Mouse (Mus musculus) ES-Bruce4 (cell line): ENCODE measurements around the gene Qrfpr. TPM values are rescaled to one million over a fixed set of nuclear protein-coding genes. Genes with fewer than 3 reads are reported as not detected.

ENCODE experiments used
- H3K27ac ChIP-seq: 2 replicates; pipeline ENCODE4 v1.5.1; 2012; ENCODE audit warnings: low read length, inconsistent platforms; ENCODE audit not compliant: insufficient read depth
- H3K27me3 ChIP-seq: 2 replicates; pipeline ENCODE4 v1.6.1; 2012; ENCODE audit warnings: mild to moderate bottlenecking, low read length, inconsistent platforms; ENCODE audit not compliant: control insufficient read depth, poor library complexity, insufficient read depth, severe bottlenecking
- H3K36me3 ChIP-seq: 2 replicates; pipeline ENCODE4 v1.6.1; 2012; ENCODE audit warnings: inconsistent platforms, mild to moderate bottlenecking, low read length, moderate library complexity; ENCODE audit not compliant: control insufficient read depth, poor library complexity, insufficient read depth, severe bottlenecking
- H3K4me1 ChIP-seq: one replicate; pipeline ENCODE4 v1.8.1; 2011; ENCODE audit warnings: low read length; ENCODE audit not compliant: control insufficient read depth, insufficient read depth
- H3K4me3 ChIP-seq: 2 replicates; pipeline ENCODE4 v1.5.1; 2011; ENCODE audit warnings: low read depth, mild to moderate bottlenecking, low read length
- H3K9ac ChIP-seq: 2 replicates; pipeline ENCODE4 v1.6.1; 2012; ENCODE audit warnings: low read depth, mild to moderate bottlenecking, inconsistent platforms; ENCODE audit not compliant: poor library complexity, severe bottlenecking
- H3K9me3 ChIP-seq: replicated peaks from 2 replicates; pipeline ENCODE4 v1.6.1; 2012; ENCODE audit warnings: mild to moderate bottlenecking, low read length, inconsistent platforms; ENCODE audit not compliant: control insufficient read depth, poor library complexity, insufficient read depth, severe bottlenecking
- CTCF ChIP-seq: IDR thresholded peaks from one replicate; pipeline ENCODE4 v1.8.1; 2011; ENCODE audit warnings: low read depth, low read length
- EP300 ChIP-seq: IDR thresholded peaks from 2 replicates; pipeline ENCODE4 v1.6.1; 2011; ENCODE audit warnings: low read depth, low read length; ENCODE audit not compliant: insufficient read depth
- POLR2A ChIP-seq: IDR thresholded peaks from one replicate; pipeline ENCODE4 v1.8.1; 2011; ENCODE audit warnings: low read length; ENCODE audit not compliant: insufficient read depth
- polyA plus RNA-seq: library from polyadenylated mRNA; stranded (reverse); fragments of >200 nt; gene quantifications from 2 replicates; pipeline ENCODE4 v1.2.4, GENCODE M21; 2011; ENCODE audit warnings: low read depth; ENCODE audit not compliant: missing spikeins, insufficient read depth, insufficient read length

Gene Qrfpr
- polyA plus RNA-seq, 1 experiment: not detected

DNA sequence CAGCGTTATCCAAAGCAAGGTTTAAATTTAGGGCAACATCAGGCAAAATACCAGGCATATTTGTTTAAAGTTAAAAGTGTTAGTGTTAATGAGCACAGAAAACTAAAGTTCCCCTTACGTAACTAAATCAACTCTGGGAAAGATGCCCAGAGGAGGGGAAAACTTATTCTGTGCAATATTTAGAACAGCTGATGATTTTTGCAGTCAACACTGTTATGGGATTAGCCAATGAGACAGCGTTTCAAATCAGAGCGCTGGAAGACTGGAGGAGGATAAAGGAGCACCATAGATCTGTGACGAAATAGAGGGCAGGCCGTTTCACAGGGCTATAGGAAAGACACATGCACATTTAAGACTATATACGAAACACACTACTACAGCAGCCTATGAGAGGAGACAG is 19.2 kb downstream of the Qrfpr start:
- Histone ChIP-seq H3K4me3 (no peak overlapping the region), H3K4me1 (no peaks in the 10 kb centered on the region), H3K27ac (no peak overlapping the region), H3K36me3 (no peaks in the 10 kb centered on the region), H3K27me3 (no peaks in the 10 kb centered on the region; the same call in 1 of the 2 replicates), H3K9me3 (no peaks in the 10 kb centered on the region), H3K9ac (no peak overlapping the region)
- TF ChIP-seq EP300: no peak
- TF ChIP-seq CTCF: no peak
- no peak for TF ChIP-seq POLR2A

DNA sequence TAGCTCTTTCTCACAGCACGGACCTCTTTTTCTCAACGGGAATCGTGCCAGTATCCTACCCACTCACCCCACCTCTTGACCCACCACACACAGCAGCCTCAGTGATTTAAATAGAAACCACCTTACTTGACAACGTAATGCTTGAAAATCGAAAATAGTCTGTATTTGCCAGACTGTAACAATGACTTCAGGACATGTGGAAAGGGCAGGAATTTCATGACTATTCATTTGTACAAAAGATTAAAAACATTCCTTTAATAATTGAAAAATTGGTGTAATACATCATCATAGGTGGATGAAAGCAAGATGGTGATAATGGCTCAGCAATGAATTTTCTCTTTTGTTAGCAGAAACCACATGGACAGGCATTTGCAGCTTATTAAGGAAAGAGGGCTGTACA is 21.0 kb downstream of the Qrfpr start:
- Histone ChIP-seq H3K27ac (no peak overlapping the region), H3K27me3 (no peaks in the 10 kb centered on the region; the same call in 1 of the 2 replicates), H3K9me3 (no peaks in the 10 kb centered on the region), H3K9ac (no peak overlapping the region), H3K4me1 (no peaks in the 10 kb centered on the region), H3K36me3 (no peaks in the 10 kb centered on the region), H3K4me3 (no peak overlapping the region)
- TF ChIP-seq EP300 (no peak), CTCF (no peak), POLR2A (no peak)

DNA sequence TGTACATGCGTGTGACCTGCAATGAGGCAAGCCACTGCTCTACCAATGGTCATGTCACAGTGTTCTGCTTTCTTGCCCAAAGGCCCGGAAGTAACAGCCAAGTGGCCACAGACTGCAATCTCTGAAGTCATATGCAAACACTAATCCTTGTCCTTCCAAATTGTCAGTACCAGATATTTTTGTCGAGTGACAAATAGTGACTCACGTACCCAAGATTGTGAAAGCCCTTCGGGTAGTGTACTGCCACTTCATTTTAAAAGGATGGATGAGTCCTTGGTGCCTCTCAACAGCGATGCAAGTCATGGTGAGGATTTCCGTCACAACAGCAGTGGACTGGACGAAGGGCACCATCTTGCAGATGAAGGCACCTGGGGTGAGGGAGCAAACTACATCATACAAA is 32.9 kb downstream of the Qrfpr start:
- Histone ChIP-seq H3K9me3 (no peaks in the 10 kb centered on the region), H3K36me3 (no peaks in the 10 kb centered on the region), H3K27ac (no peak overlapping the region), H3K4me1 (no peaks in the 10 kb centered on the region), H3K9ac (no peak overlapping the region), H3K4me3 (no peak overlapping the region), H3K27me3 (no peaks in the 10 kb centered on the region)
- TF ChIP-seq EP300: no peak
- no peak for TF ChIP-seq CTCF
- TF ChIP-seq POLR2A: no peak

DNA sequence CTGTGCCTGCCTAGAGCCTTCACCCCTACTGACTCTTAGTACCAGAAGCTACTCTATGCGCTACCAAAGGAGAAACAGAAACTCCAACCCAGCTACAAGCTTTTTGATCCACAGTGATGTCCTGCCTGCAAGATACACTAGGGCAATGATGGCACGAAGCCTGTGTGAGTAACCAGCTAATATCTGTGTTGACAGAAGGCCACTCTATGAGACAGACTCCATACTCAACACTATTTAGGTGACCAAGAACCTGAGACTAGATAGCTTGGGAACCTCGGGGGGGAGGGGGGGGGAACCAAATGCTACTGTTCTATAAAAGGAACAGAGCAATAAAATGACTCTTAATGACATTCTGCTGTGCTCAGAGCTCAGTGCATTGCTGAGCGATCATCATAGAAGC is 35.6 kb downstream of the Qrfpr start:
- H3K4me3 ChIP-seq: no peak overlapping the region
- H3K9ac ChIP-seq: no peak overlapping the region
- TF ChIP-seq CTCF (no peak), POLR2A (no peak), EP300 (no peak)
- H3K27me3 ChIP-seq: no peaks in the 10 kb centered on the region
- no peaks in the 10 kb centered on the region for H3K4me1 ChIP-seq
- H3K27ac ChIP-seq: no peak overlapping the region
- no peaks in the 10 kb centered on the region for H3K9me3 ChIP-seq
- no peaks in the 10 kb centered on the region for H3K36me3 ChIP-seq

DNA sequence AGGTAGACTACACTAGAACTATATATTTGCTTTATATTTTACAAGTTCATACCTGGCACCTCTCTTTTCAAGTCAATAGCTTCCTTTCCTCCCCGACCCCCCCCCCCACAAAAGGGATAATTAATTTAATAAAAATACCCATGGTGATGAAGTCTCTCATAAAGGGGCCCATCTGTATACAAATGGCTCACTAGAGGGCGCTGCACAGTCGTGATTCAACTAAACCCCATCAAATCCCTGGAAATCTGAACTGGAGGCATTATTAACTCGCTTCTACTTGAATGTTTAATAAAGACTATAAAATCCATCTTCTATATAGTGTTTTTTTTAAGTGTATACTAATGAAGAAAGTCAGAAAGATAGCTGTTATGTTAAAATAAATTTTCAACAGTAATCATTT is 40.6 kb downstream of the Qrfpr start:
- H3K4me1 ChIP-seq: no peaks in the 10 kb centered on the region
- TF ChIP-seq CTCF (no peak), POLR2A (no peak), EP300 (no peak)
- no peaks in the 10 kb centered on the region for H3K9me3 ChIP-seq
- H3K27ac ChIP-seq: no peak overlapping the region
- H3K27me3 ChIP-seq: no peaks in the 10 kb centered on the region
- H3K36me3 ChIP-seq: no peaks in the 10 kb centered on the region
- no peak overlapping the region for H3K9ac ChIP-seq
- no peak overlapping the region for H3K4me3 ChIP-seq

DNA sequence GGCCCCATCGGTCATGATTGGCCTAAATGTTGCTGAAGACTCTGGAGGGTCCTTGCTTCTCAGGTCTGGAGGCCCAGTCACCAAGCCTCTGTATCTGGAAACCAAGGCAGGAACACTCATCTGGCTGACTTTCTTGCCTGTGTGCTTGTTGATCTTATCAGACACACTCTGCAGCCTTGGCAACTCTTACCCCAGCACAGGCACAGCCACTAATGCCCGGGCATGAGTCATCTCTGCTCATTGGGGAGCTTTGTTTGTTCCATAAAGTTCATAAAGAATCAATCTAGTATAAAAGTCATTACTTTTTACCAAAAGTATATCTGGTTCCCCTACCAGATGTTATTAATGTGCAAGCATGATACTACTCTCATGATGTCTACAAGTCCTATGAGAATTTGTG is 48.4 kb downstream of the Qrfpr start:
- no peak overlapping the region for H3K4me3 ChIP-seq
- no peak overlapping the region for H3K9ac ChIP-seq
- no peaks in the 10 kb centered on the region for H3K27me3 ChIP-seq
- no peak for TF ChIP-seq POLR2A
- no peak for TF ChIP-seq CTCF
- TF ChIP-seq EP300: no peak
- no peaks in the 10 kb centered on the region for H3K4me1 ChIP-seq
- H3K27ac ChIP-seq: no peak overlapping the region
- H3K9me3 ChIP-seq: no peaks in the 10 kb centered on the region
- no peaks in the 10 kb centered on the region for H3K36me3 ChIP-seq
